8 mouse cellular contexts compared by ENCODE assay signal in genomic region chr15:25900540-25900939, GRCm38 (mm10). TPM values are rescaled to one million over a fixed set of nuclear protein-coding genes. Genes with fewer than 3 reads are reported as not detected.
DNase-seq lines count a peak whose midpoint lies in the region; ATAC-seq and TF ChIP-seq lines count a peak whose summit lies in the region.

No protein-coding gene starts in this region.

- in situ Hi-C loops in Patski (cut with MboI; ENCODE audit: low pct_unique_long_range_greater_than_20kb), result no loop called here

- H3K9ac ChIP-seq in kidney, embryonic 14.5 days (ENCODE audit: low read depth, low read length), result no peak overlapping the region
- no peak overlapping the region for H3K9ac ChIP-seq in lung, embryonic 16.5 days (ENCODE audit: low read length)

- no peak overlapping the region for H3K4me2 ChIP-seq in kidney, embryonic 14.5 days (replicated peaks; ENCODE audit: low read depth, low read length)
- no peak overlapping the region for H3K4me2 ChIP-seq in lung, embryonic 16.5 days (ENCODE audit: low read depth, low read length)

- DNase-seq in CD4-positive helper T cell, adult 2 months (ENCODE audit: low read depth, low spot score), result peak; percentile 64
- DNase-seq in Patski (ENCODE audit: low read depth, low spot score), result no peak
- DNase-seq in cerebellum, adult 9-10 months, result peak; percentile 64
- peak; percentile 85 for DNase-seq in gastrocnemius, postnatal 10 days
- DNase-seq in right cerebral cortex, adult 2 months (ENCODE audit: low spot score in 2 of 2), result peak; percentile 62 to 68
- DNase-seq in urinary bladder, postnatal 14 days (ENCODE audit: low spot score), result peak; percentile 84

- H3K27ac ChIP-seq in kidney, embryonic 14.5 days (ENCODE audit: low read depth, low read length), result no peak overlapping the region
- no peak overlapping the region for H3K27ac ChIP-seq in lung, embryonic 16.5 days (ENCODE audit: low read length)

- H3K27me3 ChIP-seq in Patski, result no peaks in the 10 kb centered on the region
- no peaks in the 10 kb centered on the region for H3K27me3 ChIP-seq in kidney, embryonic 14.5 days (ENCODE audit: control insufficient read depth, insufficient read depth, low read length)
- H3K27me3 ChIP-seq in lung, embryonic 16.5 days (ENCODE audit: control insufficient read depth, insufficient read depth, low read depth, low read length), result no peaks in the 10 kb centered on the region

- peak; percentile 96 for TF ChIP-seq CTCF in Patski (IDR thresholded peaks at IDR 0.05)

- 7% methylated on average over 7 of the region's 7 CpGs for WGBS in kidney, embryonic 14.5 days
- 6% methylated on average over 7 of the region's 7 CpGs for whole genome bisulfite sequencing in lung, embryonic 16.5 days

- H3K4me3 ChIP-seq in kidney, embryonic 14.5 days (ENCODE audit: low read length), result no peak overlapping the region
- H3K4me3 ChIP-seq in lung, embryonic 16.5 days (ENCODE audit: low read length), result no peak overlapping the region

- no peaks in the 10 kb centered on the region for H3K9me3 ChIP-seq in kidney, embryonic 14.5 days (ENCODE audit: control insufficient read depth, low read length)
- H3K9me3 ChIP-seq in lung, embryonic 16.5 days (ENCODE audit: control insufficient read depth, low read length), result no peaks in the 10 kb centered on the region

- peak; percentile 91 for ATAC-seq in Patski
- 0 out of 2 replicates have a peak, but pooled peaks have one; percentile 24 for ATAC-seq in kidney, embryonic 14.5 days (ENCODE audit: low FRiP score, low TSS enrichment)
- ATAC-seq in lung, embryonic 16.5 days (ENCODE audit: low read depth), result peak; percentile 41; the same call in 1 of the 2 replicates

- no peaks in the 10 kb centered on the region for H3K4me1 ChIP-seq in kidney, embryonic 14.5 days (ENCODE audit: control insufficient read depth, insufficient read depth, low read length)
- no peaks in the 10 kb centered on the region for H3K4me1 ChIP-seq in lung, embryonic 16.5 days (replicated peaks; ENCODE audit: control insufficient read depth, insufficient read depth, low read length)

- H3K36me3 ChIP-seq in kidney, embryonic 14.5 days (ENCODE audit: control insufficient read depth, insufficient read depth, low read length), result no peaks in the 10 kb centered on the region
- H3K36me3 ChIP-seq in lung, embryonic 16.5 days (ENCODE audit: control insufficient read depth, insufficient read depth, low read length), result no peaks in the 10 kb centered on the region

- CTCF ChIA-PET in Patski (lab: Charles Lee), result interaction anchor here (0.7 to 2.6 kb wide), 6 partner anchors 13 to 89 kb away, joined by 3 to 10 read pairs (median 3); no protein-coding TSS in a partner anchor

- POLR2A ChIA-PET in Patski (lab: Charles Lee), result no interaction called here

RNA-seq across cellular contexts. Expression of gene Retreg1, which starts 57.6 kb away (rescaled TPM):
- 110 TPM for polyA plus RNA-seq in Patski (2021)
- 100 to 1,000 TPM; 114 to 115 TPM for total RNA-seq in gastrocnemius, postnatal 10 days (2021)
- polyA plus RNA-seq in kidney, embryonic 14.5 days (2014; fragmentation: Nextera tagmentation; extraction: Ambion mirVana), result 10.2 and 14.6 TPM in 2 replicates
- polyA plus RNA-seq in lung, embryonic 16.5 days (2015; fragmentation: Nextera tagmentation; extraction: Ambion mirVana), result 13.3 and 13.6 TPM in 2 replicates

Comparison
In these comparisons a context has a peak if more than half of its experiments do, and no peak if none do; other contexts are left out.
1. ATAC-seq: peak in every context shown above with its lines; median percentile 91 in Patski; 41 in lung, embryonic 16.5 days; 24 in kidney, embryonic 14.5 days.